Mouse (Mus musculus) lung, embryonic 14.5 days (tissue): ENCODE results near the gene Hist2h3c2. TPM values are rescaled to one million over a fixed set of nuclear protein-coding genes. Genes with fewer than 3 reads are reported as not detected.
A peak's percentile ranks its signal among the peaks of the same experiment; 100 is the strongest.

ENCODE experiments used
- ATAC-seq: fragments of 200-750 bp; cut with Nextera tagmentation; 2 replicates; pipeline ENCODE4 v1.8.0; 2017; ENCODE audit warnings: mild to moderate bottlenecking, moderate TSS enrichment, moderate library complexity; ENCODE audit not compliant: insufficient read depth
- DNase-seq: peaks from one replicate; pipeline ENCODE4 v3.0.0-alpha.2; 2015
- H3K27ac ChIP-seq: fragments of 300-500 bp; sonication (generic); 2 replicates; pipeline ENCODE4 v1.5.1; 2014; ENCODE audit warnings: low read depth, mild to moderate bottlenecking, moderate library complexity
- H3K27me3 ChIP-seq: fragments of 300-500 bp; sonication (generic); 2 replicates; pipeline ENCODE4 v1.6.1; 2014; ENCODE audit warnings: low read length, control low read depth; ENCODE audit not compliant: insufficient read depth
- H3K36me3 ChIP-seq: fragments of 300-500 bp; sonication (generic); 2 replicates; pipeline ENCODE4 v1.6.1; 2014; ENCODE audit warnings: control low read depth; ENCODE audit not compliant: insufficient read depth
- H3K4me1 ChIP-seq: fragments of 300-500 bp; sonication (generic); 2 replicates; pipeline ENCODE4 v1.6.1; 2014; ENCODE audit warnings: antibody characterized with exemption, control low read depth; ENCODE audit not compliant: insufficient read depth
- H3K4me2 ChIP-seq: fragments of 300-500 bp; sonication (generic); 2 replicates; pipeline ENCODE4 v1.6.1; 2014; ENCODE audit warnings: mild to moderate bottlenecking
- H3K4me3 ChIP-seq: fragments of 300-500 bp; sonication (generic); 2 replicates; pipeline ENCODE4 v1.5.1; 2014; ENCODE audit warnings: low read depth, low read length
- H3K9ac ChIP-seq: fragments of 300-500 bp; sonication (generic); 2 replicates; pipeline ENCODE4 v1.6.1; 2014
- H3K9me3 ChIP-seq: fragments of 300-500 bp; sonication (generic); 2 replicates; pipeline ENCODE4 v1.6.1; 2016; ENCODE audit warnings: low read depth, low read length, control low read depth
- CTCF ChIP-seq: IDR thresholded peaks from 2 replicates; pipeline ENCODE4 v1.5.1; 2016; ENCODE audit warnings: antibody characterized with exemption, low read depth
- WGBS: fragments of 180-500 bp; shearing (Covaris S2); extraction: QIAGEN DNeasy Blood & Tissue Kit; methylation state at CpG from one replicate; pipeline ENCODE4 v1.1.7; 2014; 5-methylcytosine and 5-hydroxymethylcytosine counted together
- microRNA-seq: library from miRNA; unstranded; fragments of <30 nt; microRNA quantifications from one replicate; pipeline ENCODE4, GENCODE M21; 2016; ENCODE audit warnings: borderline number of aligned reads
- polyA plus RNA-seq: library from polyadenylated mRNA; unstranded; fragments of >200 nt; fragmentation: Nextera tagmentation; extraction: Ambion mirVana; gene quantifications from 2 replicates; pipeline ENCODE4 v1.2.1, GENCODE M21; 2014

Gene Hist2h3c2
- polyA plus RNA-seq, 1 experiment from 2014 or later, result 14.4 TPM

DNA sequence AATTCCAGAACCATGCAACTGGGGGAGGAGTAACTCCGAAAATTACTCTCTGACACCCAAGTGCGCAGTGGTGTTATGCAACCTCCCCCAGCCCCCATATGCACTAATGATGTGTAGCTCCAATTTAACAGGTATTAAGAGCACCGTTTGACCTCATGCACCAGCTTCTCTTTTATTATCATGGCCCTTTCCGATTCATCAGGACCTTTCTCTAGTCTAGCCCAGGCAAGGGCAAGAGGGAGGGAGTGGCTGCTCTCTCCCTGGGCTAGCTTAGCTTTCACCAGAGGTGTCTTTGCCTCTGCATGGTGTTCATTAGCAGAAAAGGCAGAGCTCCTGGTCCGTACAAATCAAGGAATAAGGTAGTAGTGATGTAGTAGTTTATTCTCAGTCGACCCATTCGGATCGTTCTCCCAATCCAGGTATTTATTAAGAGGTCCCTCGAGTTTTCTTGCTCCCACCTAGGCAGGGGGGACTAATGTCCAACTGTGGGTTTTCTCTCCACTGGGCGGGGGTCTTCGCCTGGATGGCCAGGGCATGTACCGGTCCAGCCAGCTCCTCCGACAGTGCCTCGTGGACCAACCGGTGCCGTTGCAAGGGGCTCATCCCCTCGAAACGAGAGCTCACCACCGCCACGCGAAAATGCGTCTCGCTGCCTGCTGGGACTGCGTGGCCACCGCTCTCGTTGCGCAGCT, 42.3 kb downstream of the Hist2h3c2 start:
- Histone ChIP-seq H3K4me3 (peak overlapping the region; percentile 67), H3K27ac (peak overlapping the region; percentile 97), H3K4me2 (peak overlapping the region; percentile 98), H3K36me3 (0 out of 2 replicates have a peak, but pooled peaks cover 4% of the 10 kb centered on the region), H3K9me3 (no peaks in the 10 kb centered on the region), H3K9ac (peak overlapping the region; percentile 89), H3K4me1 (peaks cover 10% of the 10 kb centered on the region; the same call in 1 of the 2 replicates), H3K27me3 (no peaks in the 10 kb centered on the region)
- WGBS, result 20% methylated on average over 27 of the region's 27 CpGs
- ATAC-seq (no peak; the same call in 1 of the 2 replicates), DNase-seq (no peak)
- TF ChIP-seq CTCF, result no peak

DNA sequence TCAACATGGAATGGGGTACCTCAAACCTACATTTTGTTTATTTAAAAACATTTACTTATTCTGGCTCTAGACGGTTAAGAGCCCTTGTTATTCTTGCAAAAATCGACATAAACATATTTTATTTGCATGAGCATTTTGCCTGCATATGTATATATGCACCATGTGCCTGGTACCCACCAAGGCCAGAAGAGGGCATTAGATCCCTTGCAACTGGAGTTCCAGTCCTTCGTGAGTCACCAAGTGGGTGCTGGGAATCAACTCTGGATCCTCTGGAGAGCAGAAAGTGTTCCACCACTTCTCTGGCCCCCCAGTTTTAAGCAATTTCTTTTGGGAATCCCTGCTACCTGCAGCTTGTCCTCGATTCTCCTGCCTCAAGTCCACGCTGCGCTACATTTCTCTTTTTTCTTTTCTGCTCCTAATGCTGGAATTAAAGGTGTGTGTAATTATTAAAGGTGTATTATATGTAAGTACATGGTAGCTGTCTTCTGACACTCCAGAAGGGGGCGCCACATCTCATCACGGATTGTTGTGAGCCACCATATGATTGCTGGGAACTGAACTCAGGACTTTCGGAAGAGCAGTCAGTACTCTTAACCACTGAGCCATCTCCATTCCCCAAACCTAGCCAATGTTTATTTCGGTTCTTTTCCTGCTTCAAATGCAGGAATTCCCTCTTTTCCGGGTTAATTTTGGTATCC, 43.2 kb downstream of the Hist2h3c2 start:
- TF ChIP-seq CTCF, result peak; percentile 35; the same call in 1 of the 2 replicates
- DNase-seq, result no peak
- Histone ChIP-seq H3K4me3 (no peak overlapping the region), H3K9ac (no peak overlapping the region), H3K9me3 (no peaks in the 10 kb centered on the region), H3K4me2 (peak overlapping the region; percentile 98; the same call in 1 of the 2 replicates), H3K27me3 (no peaks in the 10 kb centered on the region), H3K4me1 (peaks cover 10% of the 10 kb centered on the region; the same call in 1 of the 2 replicates), H3K36me3 (0 out of 2 replicates have a peak, but pooled peaks cover 4% of the 10 kb centered on the region), H3K27ac (no peak overlapping the region)
- no peak for ATAC-seq
- WGBS, result 87% methylated on average over 11 of the region's 11 CpGs

DNA sequence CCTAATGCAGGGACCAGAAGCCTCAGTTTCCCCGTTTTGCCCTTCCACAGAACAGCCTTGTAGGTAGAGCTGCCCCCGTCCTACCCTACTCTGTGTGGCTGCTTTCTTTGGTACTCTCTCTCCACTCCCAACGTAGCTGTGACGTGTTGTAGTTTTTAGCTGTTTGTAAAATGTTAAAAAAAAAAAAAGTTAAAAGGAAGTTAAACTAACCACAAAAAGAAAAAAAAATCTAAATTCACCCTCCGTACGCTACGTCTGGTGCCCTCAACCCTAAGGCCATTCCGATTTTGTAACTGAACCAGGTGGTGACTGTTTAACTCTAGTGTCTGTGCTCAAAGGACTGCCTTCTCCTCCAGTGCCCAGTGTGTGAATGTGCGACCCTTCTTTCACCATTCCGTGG, 44.0 kb downstream of the Hist2h3c2 start:
- Histone ChIP-seq H3K9ac (no peak overlapping the region), H3K27me3 (no peaks in the 10 kb centered on the region), H3K4me3 (no peak overlapping the region), H3K9me3 (no peaks in the 10 kb centered on the region), H3K4me1 (peaks cover 10% of the 10 kb centered on the region; the same call in 1 of the 2 replicates), H3K36me3 (0 out of 2 replicates have a peak, but pooled peaks cover 4% of the 10 kb centered on the region), H3K27ac (no peak overlapping the region), H3K4me2 (no peak overlapping the region)
- WGBS, result 86% methylated on average over 10 of the region's 10 CpGs
- no peak for TF ChIP-seq CTCF
- ATAC-seq (no peak), DNase-seq (no peak)

DNA sequence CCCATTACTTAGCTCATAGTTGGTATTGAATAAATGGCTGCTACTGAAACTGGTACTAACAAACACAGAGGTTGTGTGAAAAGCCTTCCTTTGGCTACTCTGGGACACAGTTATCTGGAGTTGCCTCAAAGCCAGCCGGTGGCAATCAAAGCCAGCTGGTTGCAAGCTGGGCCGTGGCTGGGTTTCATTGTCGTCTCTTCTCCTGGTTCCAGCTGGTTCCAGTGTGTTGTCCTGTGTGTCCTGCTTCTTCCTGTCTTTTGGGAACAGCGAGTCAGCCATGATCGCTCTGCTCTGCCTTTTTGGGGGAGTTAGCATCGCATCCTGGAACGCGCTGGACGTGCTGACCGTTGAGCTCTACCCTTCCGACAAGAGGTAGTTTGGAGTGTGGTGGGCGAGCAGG, 46.0 kb downstream of the Hist2h3c2 start:
- Histone ChIP-seq H3K9me3 (no peaks in the 10 kb centered on the region), H3K36me3 (0 out of 2 replicates have a peak, but pooled peaks cover 4% of the 10 kb centered on the region), H3K27ac (no peak overlapping the region), H3K9ac (no peak overlapping the region), H3K27me3 (no peaks in the 10 kb centered on the region), H3K4me3 (no peak overlapping the region), H3K4me2 (no peak overlapping the region), H3K4me1 (peaks cover 8% of the 10 kb centered on the region; the same call in 1 of the 2 replicates)
- TF ChIP-seq CTCF, result no peak
- DNase-seq (no peak), ATAC-seq (no peak)
- WGBS, result 52% methylated on average over 12 of the region's 12 CpGs

Small RNAs within 50 kb of the gene (microRNA-seq; reads per million reads assigned to microRNA genes)
- not detected for gene Gm44492
- gene Gm47311, result not detected
- not detected for gene Gm47313

Other genes starting within 250 kb of the Hist2h3c2 start
- gene Plekho1, start 243.1 kb downstream of the Hist2h3c2 start, polyA plus RNA-seq, result 36.7 and 37.0 TPM in 2 replicates
- gene Vps45, start 180.7 kb downstream of the Hist2h3c2 start, polyA plus RNA-seq, result 18.6 and 19.7 TPM in 2 replicates
- gene Otud7b, start 134.6 kb downstream of the Hist2h3c2 start, polyA plus RNA-seq, result 18.9 and 21.3 TPM in 2 replicates
- gene Mtmr11, start 77.1 kb downstream of the Hist2h3c2 start, polyA plus RNA-seq, result 13.0 and 16.6 TPM in 2 replicates
- 196 and 210 TPM in 2 replicates for gene Sf3b4, start 66.8 kb downstream of the Hist2h3c2 start, polyA plus RNA-seq
- 3.6 and 5.8 TPM in 2 replicates for gene Sv2a, start 58.0 kb downstream of the Hist2h3c2 start, polyA plus RNA-seq
- gene Bola1, start 19.4 kb downstream of the Hist2h3c2 start, polyA plus RNA-seq, result 57.6 and 68.0 TPM in 2 replicates
- not detected in 2 replicates for gene Hist2h2ab, start 19.3 kb downstream of the Hist2h3c2 start, polyA plus RNA-seq
- 10.8 and 11.9 TPM in 2 replicates for gene Hist2h2ac, start 18.2 kb downstream of the Hist2h3c2 start, polyA plus RNA-seq
- 5.9 and 6.4 TPM in 2 replicates for gene Hist2h2be, start 18.0 kb downstream of the Hist2h3c2 start, polyA plus RNA-seq
- 49.7 and 55.6 TPM in 2 replicates for gene Hist2h2aa2, start 1.1 kb upstream of the Hist2h3c2 start, polyA plus RNA-seq
- gene Hist2h2aa1, start 6.4 kb upstream of the Hist2h3c2 start, polyA plus RNA-seq, result 13.0 and 15.7 TPM in 2 replicates
- 0.30 and 2.3 TPM in 2 replicates for gene Hist2h3c1, start 7.6 kb upstream of the Hist2h3c2 start, polyA plus RNA-seq
- 11.3 and 16.6 TPM in 2 replicates for gene Hist2h4, start 24.2 kb upstream of the Hist2h3c2 start, polyA plus RNA-seq
- 100 and 111 TPM in 2 replicates for gene Hist2h3b, start 29.5 kb upstream of the Hist2h3c2 start, polyA plus RNA-seq
- 23.2 and 26.7 TPM in 2 replicates for gene Hist2h2bb, start 30.6 kb upstream of the Hist2h3c2 start, polyA plus RNA-seq
- gene Fcgr1, start 54.8 kb upstream of the Hist2h3c2 start, polyA plus RNA-seq, result 3.3 and 3.9 TPM in 2 replicates
- gene BC107364, start 213.2 kb upstream of the Hist2h3c2 start, polyA plus RNA-seq, result not detected in 2 replicates